Mouse (Mus musculus): ENCODE results near the gene Actr2.

GRCm38 (mm10) chr11:20144536-20145263 is 32.0 kb upstream of the Actr2 start:
- TF ChIP-seq EP300 (IDR thresholded peaks at IDR 0.05; ENCODE audit: low read depth) (no peak), CTCF (IDR thresholded peaks at IDR 0.05; ENCODE audit: low read depth) (no peak)

Measured in liver, embryonic 14.5 days (tissue).